Mouse (Mus musculus): ENCODE measurements around the gene Zfp708. TPM values are rescaled to one million over a fixed set of nuclear protein-coding genes. Genes with fewer than 3 reads are reported as not detected.

Zfp708 gene
- total RNA-seq, 2 experiments from 2014 or later, result 2.3 to 2.5 TPM

- DNase-seq (ENCODE audit: low spot score in 2 of 2), result no peak
- intact Hi-C loops (cut with DNase I), result no loop called here
These were observed 37.5 kb downstream of the Zfp708 start for GRCm38 (mm10) chr13:67060161-67060785.

Other genes starting within 250 kb of the Zfp708 start
- gene Gm10767, start 193.1 kb downstream of the Zfp708 start, total RNA-seq (2021), result 1 to 10 TPM; 2.4 to 3.2 TPM
- gene Zfp712, start 36.8 kb downstream of the Zfp708 start, total RNA-seq (2021), result 1 to 10 TPM; 4.8 to 5.8 TPM
- 1 to 10 TPM; 1.6 to 2.2 TPM for gene Gm28557, start 10.6 kb upstream of the Zfp708 start, total RNA-seq (2021)
- under 1 TPM in 1 of 2 experiments, not detected in 1; 0.33 TPM for gene Rslcan18, start 18.3 kb upstream of the Zfp708 start, total RNA-seq (2021)
- gene Zfp759, start 23.7 kb upstream of the Zfp708 start, total RNA-seq (2021), result 10 to 100 TPM in 1 of 2 experiments, 1 to 10 TPM in 1; 8.8 to 10.5 TPM
- 1 to 10 TPM; 3.7 to 5.3 TPM for gene Rsl1, start 75.2 kb upstream of the Zfp708 start, total RNA-seq (2021)
- gene Zfp455, start 96.5 kb upstream of the Zfp708 start, total RNA-seq (2021), result 1 to 10 TPM; 3.3 to 3.5 TPM
- 10 to 100 TPM; 18.7 to 19.4 TPM for gene Zfp458, start 180.5 kb upstream of the Zfp708 start, total RNA-seq (2021)
- gene Zfp457, start 208.5 kb upstream of the Zfp708 start, total RNA-seq (2021), result 1 to 10 TPM; 4.4 to 4.5 TPM
- 1 to 10 TPM; 2.6 to 3.8 TPM for gene Zfp595, start 234.6 kb upstream of the Zfp708 start, total RNA-seq (2021)

Measured in left cerebral cortex, postnatal 14 days (tissue).